ENCODE assay signal across 8 mouse cellular contexts in the genomic region with DNA sequence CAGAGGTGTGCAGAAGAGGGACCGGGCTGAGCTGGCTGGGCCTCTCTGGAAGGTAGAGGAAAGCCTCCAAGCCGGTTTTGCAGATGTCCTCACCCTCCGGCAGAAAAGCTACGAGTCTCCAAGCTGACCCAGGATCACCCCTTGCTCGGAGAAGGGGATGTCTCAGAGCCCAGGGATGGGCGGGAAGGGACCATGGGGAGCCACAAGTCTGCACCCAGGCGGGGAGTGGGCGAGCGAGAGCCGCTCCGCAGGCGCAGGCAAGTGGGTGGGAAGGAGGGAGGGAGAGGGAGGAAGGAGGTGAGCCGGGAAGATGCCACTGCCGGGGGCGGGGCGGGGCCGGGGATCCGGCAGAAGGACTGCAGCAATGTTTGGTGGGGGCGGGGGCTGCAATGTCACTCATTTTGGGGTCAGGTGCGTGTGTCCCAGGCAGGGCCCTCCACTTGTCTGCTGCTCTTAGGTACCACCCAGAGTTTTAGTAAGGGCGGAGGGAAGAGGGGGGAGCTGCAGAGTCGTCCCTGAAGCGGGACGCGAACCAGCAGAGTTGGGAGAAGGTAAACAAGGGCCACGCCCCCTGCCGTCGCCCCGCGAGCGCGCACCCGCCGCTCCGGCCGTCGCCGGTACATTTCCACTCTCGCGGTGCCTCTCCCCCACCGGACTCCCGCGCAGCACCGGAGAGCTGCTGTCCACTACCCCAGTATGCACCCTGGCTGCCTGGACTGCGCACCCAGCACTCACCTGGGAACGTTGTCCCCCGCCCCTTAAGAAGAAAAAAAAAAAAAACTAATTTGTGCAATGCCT. TPM values are rescaled to one million over a fixed set of nuclear protein-coding genes. Genes with fewer than 3 reads are reported as not detected.
DNase-seq lines count a peak whose midpoint lies in the region; ATAC-seq lines count a peak whose summit lies in the region.

No protein-coding gene starts in this region.

- peak; percentile 86 for DNase-seq in MN1 (ENCODE audit: low spot score)
- DNase-seq in cerebellum, adult 9-11 months = peak; percentile 91
- peak; percentile 67 to 74 for DNase-seq in frontal cortex, postnatal 10 days (ENCODE audit: low spot score in 2 of 2)
- peak; percentile 67 to 75 for DNase-seq in layer of hippocampus, postnatal 25 days (ENCODE audit: extremely low spot score in 1 of 2, low spot score in 1 of 2)
- DNase-seq in lung, postnatal 10 days = peak; percentile 82
- peak; percentile 47 for DNase-seq in retina, adult 2 months (ENCODE audit: low read depth, low spot score)
- peak; percentile 85 for DNase-seq in thymus, postnatal 25 days

- peak overlapping the region; percentile 84 for H3K9ac ChIP-seq in hindbrain, embryonic 13.5 days

- H3K4me2 ChIP-seq in hindbrain, embryonic 13.5 days = peak overlapping the region; percentile 100

- no peaks in the 10 kb centered on the region for H3K9me3 ChIP-seq in hindbrain, embryonic 13.5 days

- 1% methylated on average over 44 of the region's 47 CpGs for WGBS in hindbrain, embryonic 13.5 days

- peaks cover 47% of the 10 kb centered on the region for H3K4me1 ChIP-seq in hindbrain, embryonic 13.5 days (replicated peaks)

- H3K4me3 ChIP-seq in hindbrain, embryonic 13.5 days = peak overlapping the region; percentile 67

- peaks cover 50% of the 10 kb centered on the region for H3K27me3 ChIP-seq in hindbrain, embryonic 13.5 days

- no peaks in the 10 kb centered on the region for H3K36me3 ChIP-seq in hindbrain, embryonic 13.5 days

- peak overlapping the region; percentile 12; the same call in 1 of the 2 replicates for H3K27ac ChIP-seq in hindbrain, embryonic 13.5 days

- ATAC-seq in hindbrain, embryonic 13.5 days (ENCODE audit: low FRiP score) = peak; percentile 70

RNA-seq across cellular contexts. Expression of gene Jade2, which starts 1.4 kb away (rescaled TPM):
- 0.23 and 0.32 TPM in 2 replicates for polyA plus RNA-seq in hindbrain, embryonic 13.5 days (2015; fragmentation: Nextera tagmentation; extraction: Ambion mirVana)
- total RNA-seq in layer of hippocampus, postnatal 25 days (2021) = 10 to 100 TPM; 28.4 to 29.7 TPM

Comparison
In these comparisons a context has a peak if more than half of its experiments do, and no peak if none do; other contexts are left out.
1. Peak in every context shown above with its lines: DNase-seq, ATAC-seq, H3K4me3 ChIP-seq and H3K27ac ChIP-seq.